Mouse (Mus musculus): ENCODE results near the gene Napsa.

Napsa gene

DNA sequence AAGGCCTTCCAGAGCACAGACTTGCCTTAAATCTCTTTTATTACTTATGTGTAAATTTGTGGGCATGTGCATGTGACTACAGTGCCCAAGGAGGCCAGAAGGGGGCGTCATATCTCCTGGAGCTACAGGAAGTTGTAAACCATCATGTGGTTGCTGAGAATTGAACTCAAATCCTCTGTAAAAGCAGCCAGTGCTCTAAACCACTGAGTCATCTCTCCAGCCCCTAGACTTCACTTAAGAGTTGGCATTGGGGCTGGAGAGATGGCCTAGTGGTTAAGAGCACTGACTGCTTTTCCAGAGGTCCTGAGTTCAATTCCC, 53.8 kb downstream of the Napsa start:
- no peak for DNase-seq (ENCODE audit: low read depth, low spot score)

DNA sequence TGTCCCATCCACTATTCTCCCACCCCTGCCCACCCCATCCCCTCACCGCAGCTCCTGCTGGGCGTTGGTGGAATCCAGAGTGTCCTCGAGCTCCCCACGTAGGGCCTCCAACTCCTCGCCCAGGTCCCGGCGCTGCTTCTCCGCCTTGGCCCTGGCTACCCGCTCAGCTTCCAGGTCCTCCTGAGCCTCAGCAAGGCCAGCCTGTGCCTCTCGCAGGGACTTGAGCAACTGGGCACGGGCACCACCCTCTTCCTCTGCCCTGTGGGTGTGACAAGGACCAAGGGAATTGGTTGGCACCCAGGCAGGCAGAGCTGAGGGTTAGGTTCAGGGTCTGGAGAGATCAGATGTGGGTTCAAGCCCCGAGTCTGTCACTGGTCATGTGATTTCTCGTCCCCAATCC, 54.8 kb downstream of the Napsa start:
- DNase-seq (ENCODE audit: low read depth, low spot score): no peak

DNA sequence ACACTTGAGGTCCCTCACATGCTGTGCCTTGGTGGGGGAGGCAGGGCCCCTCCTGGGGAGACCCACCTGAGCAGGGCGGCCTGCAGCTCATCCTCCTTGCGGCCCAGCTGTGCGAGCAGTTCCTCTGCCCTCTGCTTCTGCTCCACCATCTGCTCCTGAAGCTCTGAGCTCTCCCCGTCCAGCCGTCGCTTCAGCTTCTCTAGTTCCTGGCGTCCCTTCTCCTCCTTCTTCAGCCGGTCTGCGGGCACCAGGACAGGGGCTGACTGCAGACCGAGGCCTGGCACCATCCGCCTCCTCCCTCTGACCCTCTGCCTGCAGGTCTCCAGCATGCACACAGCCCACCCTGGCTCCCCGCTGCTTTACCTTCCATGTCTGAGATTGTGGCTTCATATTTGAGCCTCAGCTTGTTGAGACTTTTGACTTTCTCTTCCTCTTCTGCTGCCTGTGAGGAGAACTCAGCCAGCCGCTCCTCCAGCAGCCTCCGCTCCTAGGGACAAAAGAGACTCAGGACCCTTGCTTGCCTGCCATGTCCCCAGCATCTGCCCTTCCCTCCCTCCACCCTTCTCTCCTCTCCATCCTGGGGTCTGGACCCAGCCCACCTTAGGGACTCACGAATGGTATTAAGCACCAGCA, 56.3 kb downstream of the Napsa start:
- no peak for DNase-seq (ENCODE audit: low read depth, low spot score)

DNA sequence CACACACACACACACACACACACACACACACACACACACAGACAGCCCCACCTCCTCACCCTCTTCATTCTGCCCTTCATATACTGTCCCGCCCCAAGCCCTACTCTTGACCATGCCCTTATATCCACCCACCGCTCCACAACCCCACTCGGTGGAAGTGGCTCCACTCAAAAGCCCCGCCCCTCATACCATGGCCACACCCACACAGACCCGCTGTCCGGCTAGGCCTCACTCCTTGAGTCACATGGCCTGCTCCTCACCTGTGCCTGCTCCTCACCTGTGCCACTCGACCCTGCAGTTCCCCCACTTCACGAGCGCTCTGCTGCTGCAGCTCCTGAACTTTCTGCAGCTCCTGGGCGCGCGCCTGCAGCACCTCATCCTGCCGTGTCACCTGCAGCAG, 58.3 kb downstream of the Napsa start:
- no peak for DNase-seq (ENCODE audit: low read depth, low spot score)

DNA sequence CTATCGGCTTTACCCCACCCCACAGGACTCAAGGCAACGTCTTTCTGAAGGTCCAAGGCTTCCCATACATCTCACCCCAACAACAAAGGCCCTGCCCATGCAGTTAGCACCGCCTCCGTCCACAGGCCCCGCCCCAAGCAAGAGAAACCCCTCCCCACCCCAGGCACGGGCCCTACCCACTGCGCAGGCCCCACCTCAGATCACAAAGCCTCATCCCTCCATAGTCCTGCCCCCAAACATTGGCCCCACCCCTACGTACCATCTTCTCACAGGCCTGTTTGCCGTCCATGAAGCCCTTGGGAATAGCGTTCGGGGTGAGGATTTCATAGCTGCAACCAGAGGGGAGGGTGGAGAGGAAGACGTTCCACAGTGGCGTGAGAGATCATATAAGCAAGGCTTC, 60.5 kb downstream of the Napsa start:
- no peak for DNase-seq (ENCODE audit: low read depth, low spot score)

DNA sequence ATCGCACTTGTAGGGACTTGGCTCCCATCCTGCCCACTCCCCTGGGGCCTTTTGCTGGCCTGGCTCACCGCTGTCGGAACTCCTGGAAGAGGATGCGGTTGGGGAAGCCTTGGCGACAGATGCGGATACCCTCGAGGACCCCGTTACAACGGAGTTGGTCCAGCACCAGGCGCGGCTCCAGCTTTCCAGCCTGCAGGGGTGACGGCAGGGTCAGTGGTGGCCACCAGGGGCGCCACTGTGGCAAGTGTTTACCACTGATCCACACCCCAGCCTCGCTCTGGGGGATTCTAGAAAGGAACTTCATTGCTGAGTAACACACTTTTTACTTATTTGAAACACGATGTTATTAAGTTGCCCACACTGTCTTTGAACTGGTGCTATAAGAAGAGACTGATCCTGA, 61.2 kb downstream of the Napsa start:
- peak; percentile 24 for DNase-seq (ENCODE audit: low read depth, low spot score)
